Mouse (Mus musculus) right cerebral cortex, adult 18-20 months (tissue): ENCODE results near the gene Gm20765.
"Not testable (repeated sequence)": the region's sequence is repeated elsewhere in the genome, so short reads cannot be mapped to it uniquely, and the experiment has no call there.

ENCODE experiments used
- DNase-seq: peaks from one replicate; pipeline ENCODE4 v3.0.0; 2022; ENCODE audit warnings: mixed read lengths

Gene Gm20765

GRCm38 (mm10) chr10:104185233-104185632, at the start of gene Gm20765:
TSS of gene Gm20765 (plus strand) at chr10:104185533.
- not testable (repeated sequence) for DNase-seq

GRCm38 (mm10) chr10:104142687-104143086, 42.6 kb upstream of the Gm20765 start, which contains the start of gene Gm21293:
TSS of gene Gm21293 (plus strand) at chr10:104142987.
- not testable (repeated sequence) for DNase-seq

- DNase-seq = not testable (repeated sequence)
Measured at GRCm38 (mm10) chr10:104151197-104151596, 34.1 kb upstream of the Gm20765 start, which contains the start of gene Gm6763. TSS of gene Gm6763 (plus strand) at chr10:104151497.

GRCm38 (mm10) chr10:104159706-104160105, 25.6 kb upstream of the Gm20765 start, which contains the start of gene Gm8764:
TSS of gene Gm8764 (plus strand) at chr10:104160006.
- not testable (repeated sequence) for DNase-seq

GRCm38 (mm10) chr10:104168215-104168614, 17.1 kb upstream of the Gm20765 start, which contains the start of gene Gm21304:
TSS of gene Gm21304 (plus strand) at chr10:104168515.
- DNase-seq = not testable (repeated sequence)

- not testable (repeated sequence) for DNase-seq
Measured at GRCm38 (mm10) chr10:104176724-104177123, 8.6 kb upstream of the Gm20765 start, which contains the start of gene Gm21312. TSS of gene Gm21312 (plus strand) at chr10:104177024.

GRCm38 (mm10) chr10:104193742-104194141, 8.4 kb downstream of the Gm20765 start, which contains the start of gene Gm4340:
TSS of gene Gm4340 (plus strand) at chr10:104194042.
- DNase-seq = not testable (repeated sequence)

- no peak for DNase-seq
Measured at GRCm38 (mm10) chr10:104209655-104210054, 24.3 kb downstream of the Gm20765 start.

GRCm38 (mm10) chr10:104210268-104210990, 25.1 kb downstream of the Gm20765 start:
- no peak for DNase-seq

- no peak for DNase-seq
Measured at GRCm38 (mm10) chr10:104214527-104214926, 29.2 kb downstream of the Gm20765 start.

GRCm38 (mm10) chr10:104220303-104221021, 35.1 kb downstream of the Gm20765 start:
- DNase-seq = no peak
